Mouse (Mus musculus) E14TG2a.4 (cell line): ENCODE measurements at regions not wholly inside any gene's neighbourhood (a gene's known extent, or its start where the extent isn't known, plus 50 kb on each side); places are given as distances from the start of the nearest gene placed in this dataset.

Experiments
- H3K27me3 ChIP-seq: 2 replicates; pipeline ENCODE4 v1.6.1; 2014; ENCODE audit warnings: low read length, control low read depth; ENCODE audit not compliant: insufficient read depth
- H3K36me3 ChIP-seq: 2 replicates; pipeline ENCODE4 v1.6.1; 2014; ENCODE audit warnings: low read length, control low read depth; ENCODE audit not compliant: insufficient read depth
- H3K4me1 ChIP-seq: replicated peaks from 2 replicates; pipeline ENCODE4 v1.6.1; 2014; ENCODE audit warnings: low read depth, low read length, control low read depth
- H3K4me3 ChIP-seq: replicated peaks from 2 replicates; pipeline ENCODE4 v1.5.1; 2014; ENCODE audit warnings: mild to moderate bottlenecking, low read length
- H3K9me3 ChIP-seq: 2 replicates; pipeline ENCODE4 v1.6.1; 2014; ENCODE audit warnings: low read length, control low read depth
- CTCF ChIP-seq: conservative IDR thresholded peaks from 2 replicates; pipeline ENCODE4 v1.5.1; 2014; ENCODE audit warnings: low read length
- NANOG ChIP-seq: IDR thresholded peaks from 2 replicates; pipeline ENCODE4 v1.6.1; 2014; ENCODE audit warnings: borderline replicate concordance, low read length, mixed read lengths
- POU5F1 ChIP-seq: IDR thresholded peaks from 2 replicates; pipeline ENCODE4 v1.6.1; 2014; ENCODE audit warnings: low read length, borderline replicate concordance

- H3K36me3 ChIP-seq, result no peaks in the 10 kb centered on the region
- no peaks in the 10 kb centered on the region for H3K27me3 ChIP-seq
- no peak overlapping the region for H3K4me3 ChIP-seq
- H3K4me1 ChIP-seq, result no peaks in the 10 kb centered on the region
- TF ChIP-seq CTCF (no peak), NANOG (peak; percentile 85)
- peaks cover 8% of the 10 kb centered on the region for H3K9me3 ChIP-seq
Measured at GRCm38 (mm10) chr14:91534931-91535330, 2355.5 kb downstream of the Pcdh9 start.

GRCm38 (mm10) chr14:91498449-91498848, 2392.0 kb downstream of the Pcdh9 start:
- Histone ChIP-seq H3K27me3 (no peaks in the 10 kb centered on the region), H3K36me3 (no peaks in the 10 kb centered on the region), H3K4me1 (no peaks in the 10 kb centered on the region), H3K4me3 (no peak overlapping the region), H3K9me3 (no peaks in the 10 kb centered on the region)
- TF ChIP-seq CTCF (no peak), POU5F1 (no peak), NANOG (no peak)

- Histone ChIP-seq H3K36me3 (peaks cover 25% of the 10 kb centered on the region), H3K4me3 (no peak overlapping the region), H3K27me3 (no peaks in the 10 kb centered on the region), H3K9me3 (peaks cover 3% of the 10 kb centered on the region; the same call in 1 of the 2 replicates), H3K4me1 (peaks cover 28% of the 10 kb centered on the region)
- TF ChIP-seq POU5F1, result no peak
- no peak for TF ChIP-seq CTCF
- peak; percentile 92 for TF ChIP-seq NANOG
Measured at GRCm38 (mm10) chr14:91478358-91478870, 2412.1 kb downstream of the Pcdh9 start.

- Histone ChIP-seq H3K36me3 (no peaks in the 10 kb centered on the region), H3K4me1 (0 out of 2 replicates have a peak, but pooled peaks cover 6% of the 10 kb centered on the region), H3K9me3 (peaks cover 9% of the 10 kb centered on the region), H3K4me3 (no peak overlapping the region), H3K27me3 (no peaks in the 10 kb centered on the region)
- no peak for TF ChIP-seq POU5F1
- TF ChIP-seq CTCF, result no peak
- no peak for TF ChIP-seq NANOG
Measured at GRCm38 (mm10) chr14:91463910-91464309, 2426.6 kb downstream of the Pcdh9 start.

GRCm38 (mm10) chr14:91462671-91463070, 2427.8 kb downstream of the Pcdh9 start:
- Histone ChIP-seq H3K9me3 (peaks cover 17% of the 10 kb centered on the region), H3K4me3 (no peak overlapping the region), H3K27me3 (no peaks in the 10 kb centered on the region), H3K4me1 (peaks cover 7% of the 10 kb centered on the region), H3K36me3 (no peaks in the 10 kb centered on the region)
- TF ChIP-seq NANOG, result no peak
- TF ChIP-seq POU5F1, result no peak
- TF ChIP-seq CTCF, result no peak

- TF ChIP-seq CTCF (no peak), POU5F1 (no peak), NANOG (no peak)
- peaks cover 24% of the 10 kb centered on the region for H3K9me3 ChIP-seq
- H3K36me3 ChIP-seq, result peaks cover 5% of the 10 kb centered on the region; the same call in 1 of the 2 replicates
- no peak overlapping the region for H3K4me3 ChIP-seq
- no peaks in the 10 kb centered on the region for H3K27me3 ChIP-seq
- peaks cover 7% of the 10 kb centered on the region for H3K4me1 ChIP-seq
Measured at GRCm38 (mm10) chr14:91458756-91459155, 2431.7 kb downstream of the Pcdh9 start.
